Comparison of ENCODE assay signal across 8 mouse cellular contexts in genomic region chr7:34849660-34850059, GRCm38 (mm10). TPM values are rescaled to one million over a fixed set of nuclear protein-coding genes. Genes with fewer than 3 reads are reported as not detected.
DNase-seq lines count a peak whose midpoint lies in the region; ATAC-seq and TF ChIP-seq lines count a peak whose summit lies in the region.

No protein-coding gene starts in this region.

- H3K9me3 ChIP-seq in hindbrain, postnatal 0 days (ENCODE audit: low read length), result no peaks in the 10 kb centered on the region; the same call in 1 of the 2 replicates
- H3K9me3 ChIP-seq in hindbrain, embryonic 14.5 days (ENCODE audit: control insufficient read depth, low read length), result no peaks in the 10 kb centered on the region
- H3K9me3 ChIP-seq in ES-E14 (ENCODE audit: control insufficient read depth, insufficient read depth, low read depth, low read length), result no peaks in the 10 kb centered on the region
- no peaks in the 10 kb centered on the region; the same call in 1 of the 2 replicates for H3K9me3 ChIP-seq in forebrain, embryonic 11.5 days (ENCODE audit: control insufficient read depth, low read length)

- no peak for DNase-seq in hindbrain, postnatal 0 days (ENCODE audit: low spot score)
- DNase-seq in hindbrain, embryonic 14.5 days (ENCODE audit: low spot score), result no peak
- DNase-seq in ES-E14 (ENCODE audit: low read depth, low spot score), result peak; percentile 80
- DNase-seq in c-Kit-negative CD71-positive TER-119-positive erythroid progenitor cells, embryonic 14.5 days (ENCODE audit: low read depth, low spot score), result peak; percentile 11
- DNase-seq in retina, embryonic 14.5 days (ENCODE audit: low spot score), result peak; percentile 26
- no peak for DNase-seq in right cerebral cortex, postnatal 10 days (ENCODE audit: low spot score in 2 of 2)
- DNase-seq in layer of hippocampus, postnatal 25 days (ENCODE audit: extremely low spot score in 1 of 2, low spot score in 1 of 2), result no peak
- DNase-seq in forebrain, embryonic 11.5 days (ENCODE audit: low spot score), result no peak

- no peaks in the 10 kb centered on the region for H3K27me3 ChIP-seq in hindbrain, postnatal 0 days (ENCODE audit: insufficient read depth, low read length)
- no peaks in the 10 kb centered on the region for H3K27me3 ChIP-seq in hindbrain, embryonic 14.5 days (ENCODE audit: control insufficient read depth, insufficient read depth, low read length)
- H3K27me3 ChIP-seq in forebrain, embryonic 11.5 days (ENCODE audit: control insufficient read depth, insufficient read depth, low read length), result no peaks in the 10 kb centered on the region

- peak; percentile 42 for TF ChIP-seq CTCF in hindbrain, postnatal 0 days (IDR thresholded peaks at IDR 0.05; ENCODE audit: low read depth)

- no peak overlapping the region for H3K4me3 ChIP-seq in hindbrain, postnatal 0 days (ENCODE audit: low read length)
- no peak overlapping the region for H3K4me3 ChIP-seq in hindbrain, embryonic 14.5 days (replicated peaks; ENCODE audit: low read length)
- peak overlapping the region; percentile 55 to 60 for H3K4me3 ChIP-seq in ES-E14 (ENCODE audit: insufficient read depth in 1 of 2, low read depth in 1 of 2, low read length in 2 of 2, poor library complexity in 1 of 2, severe bottlenecking in 1 of 2)
- no peak overlapping the region for H3K4me3 ChIP-seq in forebrain, embryonic 11.5 days (ENCODE audit: low read depth, low read length)

- ATAC-seq in hindbrain, postnatal 0 days, result no peak
- no peak for ATAC-seq in hindbrain, embryonic 14.5 days (ENCODE audit: low FRiP score)
- no peak for ATAC-seq in forebrain, embryonic 11.5 days (replicated peaks; ENCODE audit: low FRiP score)

- H3K36me3 ChIP-seq in hindbrain, postnatal 0 days (ENCODE audit: insufficient read depth, low read length), result no peaks in the 10 kb centered on the region
- no peaks in the 10 kb centered on the region for H3K36me3 ChIP-seq in hindbrain, embryonic 14.5 days (replicated peaks; ENCODE audit: control insufficient read depth, insufficient read depth)
- no peaks in the 10 kb centered on the region for H3K36me3 ChIP-seq in ES-E14 (ENCODE audit: control insufficient read depth, insufficient read depth, low read length, poor library complexity, severe bottlenecking)
- no peaks in the 10 kb centered on the region for H3K36me3 ChIP-seq in forebrain, embryonic 11.5 days (ENCODE audit: control insufficient read depth, insufficient read depth, low read length)

- in situ Hi-C loops in ES-E14 (cut with MboI; ENCODE audit: low sequenced_read_pairs in 2 of 2, unreplicated experiment in 2 of 2), result loop anchor here (25.0 kb wide), 3 partner anchors 163 to 338 kb away; partner anchors contain the start of gene Slc7a10 (in 1 of the 2)

- no peak overlapping the region for H3K9ac ChIP-seq in hindbrain, postnatal 0 days (replicated peaks; ENCODE audit: low read length)
- H3K9ac ChIP-seq in hindbrain, embryonic 14.5 days, result no peak overlapping the region
- H3K9ac ChIP-seq in ES-E14 (ENCODE audit: insufficient read depth, low read depth, low read length, poor library complexity, severe bottlenecking), result peak overlapping the region; percentile 75; the same call in 1 of the 2 replicates
- H3K9ac ChIP-seq in forebrain, embryonic 11.5 days (ENCODE audit: low read length), result no peak overlapping the region

- no peak overlapping the region for H3K4me2 ChIP-seq in hindbrain, postnatal 0 days (ENCODE audit: low read depth, low read length)
- no peak overlapping the region for H3K4me2 ChIP-seq in hindbrain, embryonic 14.5 days (replicated peaks)
- no peak overlapping the region for H3K4me2 ChIP-seq in forebrain, embryonic 11.5 days (ENCODE audit: low read depth, low read length, severe bottlenecking)

- 42% methylated on average over 10 of the region's 10 CpGs for whole genome bisulfite sequencing in hindbrain, postnatal 0 days
- WGBS in hindbrain, embryonic 14.5 days, result 41% methylated on average over 10 of the region's 10 CpGs
- 41% methylated on average over 10 of the region's 10 CpGs for WGBS in forebrain, embryonic 11.5 days

- peaks cover 6% of the 10 kb centered on the region for H3K4me1 ChIP-seq in hindbrain, postnatal 0 days (ENCODE audit: insufficient read depth, low read length)
- peaks cover 13% of the 10 kb centered on the region for H3K4me1 ChIP-seq in hindbrain, embryonic 14.5 days (replicated peaks; ENCODE audit: control insufficient read depth, insufficient read depth, low read length)
- no peaks in the 10 kb centered on the region; a peak in 1 of 4 replicates for H3K4me1 ChIP-seq in ES-E14 (ENCODE audit: control insufficient read depth in 2 of 2, insufficient read depth in 2 of 2, low read length in 2 of 2, poor library complexity in 1 of 2)
- no peaks in the 10 kb centered on the region for H3K4me1 ChIP-seq in forebrain, embryonic 11.5 days (replicated peaks; ENCODE audit: control insufficient read depth, insufficient read depth, low read length)

- no peak overlapping the region for H3K27ac ChIP-seq in hindbrain, postnatal 0 days
- H3K27ac ChIP-seq in hindbrain, embryonic 14.5 days, result no peak overlapping the region
- no peak overlapping the region; the same call in 1 of the 2 replicates for H3K27ac ChIP-seq in ES-E14 (ENCODE audit: insufficient read depth, low read depth, low read length, poor library complexity, severe bottlenecking)
- H3K27ac ChIP-seq in forebrain, embryonic 11.5 days (ENCODE audit: low read depth, low read length), result no peak overlapping the region

TF ChIP-seq in ES-E14, 5 proteins besides CTCF, POLR2A, EP300 and RAD21:
- no peak for TF ChIP-seq MAFK (IDR thresholded peaks at IDR 0.05; ENCODE audit: insufficient read depth, low read depth, low read length)
- TF ChIP-seq ZC3H11A (IDR thresholded peaks at IDR 0.05; ENCODE audit: borderline replicate concordance, low read depth, low read length), result peak; percentile 23; the same call in 1 of the 2 replicates

RNA-seq across cellular contexts. Expression of gene Chst8, which starts 37.1 kb away (rescaled TPM):
- total RNA-seq in hindbrain, postnatal 0 days (2014; rRNA removed), result 27.8 and 38.6 TPM in 2 replicates
- polyA plus RNA-seq in hindbrain, postnatal 0 days (2015; fragmentation: Nextera tagmentation; extraction: Ambion mirVana), result 9.8 and 10.0 TPM in 2 replicates
- 8.5 and 10.4 TPM in 2 replicates for polyA plus RNA-seq in hindbrain, embryonic 14.5 days (2014; fragmentation: Nextera tagmentation; extraction: Ambion mirVana)
- 2.7 and 3.5 TPM in 2 replicates for total RNA-seq in ES-E14 (2012; rRNA removed)
- 10 to 100 TPM; 31.6 to 34.7 TPM for total RNA-seq in layer of hippocampus, postnatal 25 days (2021)
- polyA plus RNA-seq in forebrain, embryonic 11.5 days (2014; fragmentation: Nextera tagmentation; extraction: Ambion mirVana), result 11.4 and 12.0 TPM in 2 replicates

Comparison
In these comparisons a context has a peak if more than half of its experiments do, and no peak if none do; other contexts are left out.
1. DNase-seq: peak in ES-E14 (single experiment), c-Kit-negative CD71-positive TER-119-positive erythroid progenitor cells, embryonic 14.5 days (single experiment) and retina, embryonic 14.5 days (single experiment); none in hindbrain, postnatal 0 days (single experiment), hindbrain, embryonic 14.5 days (single experiment), right cerebral cortex, postnatal 10 days (0 of 2), layer of hippocampus, postnatal 25 days (0 of 2) and forebrain, embryonic 11.5 days (single experiment).
2. H3K4me3 ChIP-seq: peak in ES-E14 (2 of 2); none in hindbrain, postnatal 0 days (single experiment), hindbrain, embryonic 14.5 days (single experiment) and forebrain, embryonic 11.5 days (single experiment).